Mouse (Mus musculus) T-helper 17 cell (primary cell): ENCODE measurements around the gene Abcd3.

Experiments
- in situ Hi-C, 2 experiments: fragments of 300-600 bp; cut with MboI, MseI; formaldehyde crosslinking; loops; 1 replicate in 1 of 2; 2 replicates in 1 of 2; pipeline ENCODE4 v1.15.1; 2025; ENCODE audit warnings: high pct_unique_total_duplicates in 2 of 2

Abcd3 gene

DNA sequence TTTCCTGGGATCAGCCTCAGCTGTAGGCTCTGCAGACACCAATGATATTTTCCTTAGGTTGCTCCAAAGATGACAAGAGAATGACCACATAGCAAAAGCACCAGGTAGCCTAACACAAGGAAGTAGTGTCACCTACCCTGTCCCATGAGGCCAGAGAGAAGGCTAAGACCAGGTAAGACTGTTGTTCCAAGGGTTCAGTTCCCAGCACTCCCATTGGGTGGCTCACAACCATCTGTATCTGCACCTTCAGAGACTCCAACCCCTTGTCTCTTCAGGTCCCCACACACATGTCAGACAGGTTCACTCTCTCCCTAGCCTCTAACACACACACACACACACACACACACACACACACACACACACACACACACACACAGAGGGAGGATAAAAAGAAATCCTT is 99.8 kb downstream of the Abcd3 start:
- in situ Hi-C loops = loop anchor here in 1 of 2 experiments (10.0 kb wide), 1 partner anchor 1209 kb away; the partner anchor contains the start of gene 1810037I17Rik

DNA sequence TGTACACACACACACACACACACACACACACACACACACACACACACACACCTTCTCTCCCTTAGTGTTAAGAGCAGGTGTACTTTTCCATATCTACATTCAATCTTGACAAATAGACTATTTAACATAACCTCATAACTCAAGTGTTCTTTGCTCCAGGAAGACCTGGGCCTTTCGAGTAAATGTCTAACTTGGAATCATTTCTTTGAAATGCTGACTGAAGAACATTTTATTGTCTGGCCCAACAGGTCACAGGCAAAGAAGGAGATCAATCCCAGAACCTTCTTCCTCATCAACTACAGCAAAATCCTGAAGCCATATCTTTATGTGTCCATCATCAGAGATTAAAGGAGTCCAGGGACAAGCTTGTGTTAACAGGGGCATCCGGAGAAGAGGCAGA is 100.6 kb downstream of the Abcd3 start:
- in situ Hi-C loops = loop anchor here in 1 of 2 experiments (10.0 kb wide), 1 partner anchor 1210 kb away; the partner anchor contains the start of gene 1810037I17Rik

DNA sequence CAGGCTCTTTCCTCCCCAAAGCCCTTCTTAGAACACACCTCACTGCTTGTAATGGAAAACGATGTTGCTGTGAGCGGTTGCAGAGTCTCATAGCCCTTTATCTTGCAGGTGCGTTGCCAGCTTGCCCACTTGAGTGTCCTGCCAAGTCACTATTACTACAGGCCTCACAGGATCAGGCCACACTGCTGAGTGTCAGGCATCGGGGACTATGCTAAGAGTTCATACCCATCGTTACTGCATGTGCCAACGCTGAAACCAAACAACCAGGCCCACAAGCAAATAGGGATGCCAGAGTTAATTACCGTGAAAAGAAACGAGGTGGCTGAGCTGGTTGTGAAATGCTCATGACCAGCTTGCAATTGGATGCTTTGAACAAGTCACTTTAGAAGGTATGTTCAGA is 101.3 kb downstream of the Abcd3 start:
- in situ Hi-C loops = loop anchor here in 1 of 2 experiments (10.0 kb wide), 1 partner anchor 1211 kb away; the partner anchor contains the start of gene 1810037I17Rik

DNA sequence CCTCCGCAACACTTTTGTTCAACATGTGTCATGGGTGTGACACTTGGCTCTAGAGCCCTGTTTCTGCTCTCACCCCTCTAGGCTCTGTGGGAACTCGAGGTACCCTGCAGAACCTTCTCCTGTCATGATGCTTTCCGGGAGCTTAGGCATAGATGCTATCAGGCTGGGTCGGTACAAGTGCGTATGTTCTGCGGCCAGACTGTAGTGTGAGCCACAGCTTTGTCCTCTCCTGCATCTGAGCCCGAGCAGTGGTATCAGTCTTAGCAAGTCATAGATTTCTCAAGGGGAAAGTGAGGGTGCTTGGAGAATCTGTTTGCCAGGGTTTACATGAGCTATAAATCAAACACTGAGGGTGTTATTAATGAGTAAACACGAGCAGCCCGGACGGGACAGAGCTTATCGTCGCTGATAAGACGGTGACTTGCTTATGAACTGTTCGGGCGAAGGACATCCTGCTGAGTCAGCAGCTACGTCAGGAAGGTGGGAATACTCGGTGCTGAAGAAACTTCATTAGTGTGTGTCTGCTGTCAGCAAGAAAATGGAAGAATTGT is 101.9 kb downstream of the Abcd3 start:
- in situ Hi-C loops = loop anchor here in 1 of 2 experiments (10.0 kb wide), 1 partner anchor 1212 kb away; the partner anchor contains the start of gene 1810037I17Rik

DNA sequence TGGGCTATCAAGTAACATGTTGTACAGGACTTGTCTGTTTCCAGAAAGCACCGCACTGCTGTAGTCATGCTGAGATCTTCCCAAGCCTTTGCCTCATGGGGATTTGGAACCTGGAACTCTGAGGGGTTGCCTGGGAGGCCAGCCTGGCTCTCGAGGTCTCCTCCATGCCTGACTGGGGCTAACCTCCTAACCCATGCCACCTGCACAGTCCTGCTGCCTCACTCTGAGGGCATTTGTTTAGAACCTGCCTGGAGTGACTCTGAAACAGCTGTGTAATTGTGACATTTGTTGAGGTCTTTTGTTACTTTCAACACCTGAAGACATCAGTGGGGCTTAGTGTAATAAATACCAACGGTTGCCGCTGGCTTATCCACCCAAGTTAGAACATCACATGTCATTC is 102.9 kb downstream of the Abcd3 start:
- in situ Hi-C loops = loop anchor here in 1 of 2 experiments (10.0 kb wide), 1 partner anchor 1213 kb away; the partner anchor contains the start of gene 1810037I17Rik

DNA sequence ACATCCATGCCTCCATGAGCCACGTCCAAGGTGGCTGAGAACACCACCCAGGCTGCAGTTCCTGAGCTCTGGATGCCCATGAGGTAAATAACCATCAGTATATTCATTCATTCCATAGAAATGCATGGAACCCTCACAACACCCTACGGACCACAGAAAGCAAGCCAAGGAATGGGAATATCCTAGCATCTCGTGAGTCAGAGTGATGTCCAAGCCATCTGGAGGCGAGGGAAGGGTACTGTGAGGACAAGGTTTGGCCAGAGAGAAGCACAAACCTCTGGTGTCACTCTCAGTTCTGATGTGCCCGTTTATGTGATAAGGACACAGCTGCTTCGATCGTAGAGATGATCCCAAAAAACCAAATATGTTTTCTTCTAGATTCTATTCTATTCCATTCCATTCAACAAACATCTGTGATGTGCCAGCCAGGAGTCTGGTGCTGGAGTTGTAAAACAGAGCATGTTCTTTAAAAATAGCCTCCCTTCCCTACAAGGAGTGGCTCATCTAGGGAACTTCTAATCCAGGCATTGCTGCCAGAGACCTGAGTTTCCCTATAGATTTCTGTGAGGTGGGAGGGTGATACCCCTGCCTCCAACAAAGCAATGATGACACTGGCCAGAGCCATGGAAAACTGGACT is 104.1 kb downstream of the Abcd3 start:
- in situ Hi-C loops = loop anchor here in 1 of 2 experiments (10.0 kb wide), 1 partner anchor 1214 kb away; the partner anchor contains the start of gene 1810037I17Rik
